Mouse (Mus musculus) kidney, embryonic 15.5 days (tissue): ENCODE results near the gene Cnot3. TPM values are rescaled to one million over a fixed set of nuclear protein-coding genes. Genes with fewer than 3 reads are reported as not detected.
"Not testable (repeated sequence)": the region's sequence is repeated elsewhere in the genome, so short reads cannot be mapped to it uniquely, and the experiment has no call there.

Experiments used
- ATAC-seq: fragments of 200-750 bp; cut with Nextera tagmentation; replicated peaks from 2 replicates; pipeline ENCODE4 v1.8.0; 2017; ENCODE audit warnings: moderate TSS enrichment; ENCODE audit not compliant: low FRiP score
- H3K27ac ChIP-seq: fragments of 300-500 bp; sonication (generic); 2 replicates; pipeline ENCODE4 v1.5.1; 2015; ENCODE audit warnings: mild to moderate bottlenecking, inconsistent platforms
- H3K27me3 ChIP-seq: fragments of 300-500 bp; sonication (generic); 2 replicates; pipeline ENCODE4 v1.6.1; 2015; ENCODE audit warnings: inconsistent platforms
- H3K36me3 ChIP-seq: fragments of 300-500 bp; sonication (generic); 2 replicates; pipeline ENCODE4 v1.6.1; 2015; ENCODE audit warnings: inconsistent platforms
- H3K4me1 ChIP-seq: fragments of 300-500 bp; sonication (generic); 2 replicates; pipeline ENCODE4 v1.6.1; 2015; ENCODE audit warnings: inconsistent platforms
- H3K4me2 ChIP-seq: fragments of 300-500 bp; sonication (generic); 2 replicates; pipeline ENCODE4 v1.6.1; 2015; ENCODE audit warnings: moderate library complexity, mild to moderate bottlenecking, inconsistent platforms
- H3K4me3 ChIP-seq: fragments of 300-500 bp; sonication (generic); replicated peaks from 2 replicates; pipeline ENCODE4 v1.5.1; 2015; ENCODE audit warnings: mild to moderate bottlenecking, inconsistent platforms
- H3K9ac ChIP-seq: fragments of 300-500 bp; sonication (generic); 2 replicates; pipeline ENCODE4 v1.6.1; 2015; ENCODE audit warnings: mild to moderate bottlenecking, inconsistent platforms
- H3K9me3 ChIP-seq: fragments of 300-500 bp; sonication (generic); replicated peaks from 2 replicates; pipeline ENCODE4 v1.6.1; 2016; ENCODE audit warnings: inconsistent platforms
- WGBS: fragments of 180-500 bp; shearing (Covaris S2); methylation state at CpG from one replicate; pipeline ENCODE4 v1.1.7; 2015; ENCODE audit warnings: mixed read lengths; 5-methylcytosine and 5-hydroxymethylcytosine counted together
- polyA plus RNA-seq: library from polyadenylated mRNA; unstranded; fragments of >200 nt; fragmentation: Nextera tagmentation; extraction: Ambion mirVana; gene quantifications from 2 replicates; pipeline ENCODE4 v1.2.1, GENCODE M21; 2015

Cnot3 gene
- 60.6 and 66.5 TPM in 2 replicates for polyA plus RNA-seq

DNA sequence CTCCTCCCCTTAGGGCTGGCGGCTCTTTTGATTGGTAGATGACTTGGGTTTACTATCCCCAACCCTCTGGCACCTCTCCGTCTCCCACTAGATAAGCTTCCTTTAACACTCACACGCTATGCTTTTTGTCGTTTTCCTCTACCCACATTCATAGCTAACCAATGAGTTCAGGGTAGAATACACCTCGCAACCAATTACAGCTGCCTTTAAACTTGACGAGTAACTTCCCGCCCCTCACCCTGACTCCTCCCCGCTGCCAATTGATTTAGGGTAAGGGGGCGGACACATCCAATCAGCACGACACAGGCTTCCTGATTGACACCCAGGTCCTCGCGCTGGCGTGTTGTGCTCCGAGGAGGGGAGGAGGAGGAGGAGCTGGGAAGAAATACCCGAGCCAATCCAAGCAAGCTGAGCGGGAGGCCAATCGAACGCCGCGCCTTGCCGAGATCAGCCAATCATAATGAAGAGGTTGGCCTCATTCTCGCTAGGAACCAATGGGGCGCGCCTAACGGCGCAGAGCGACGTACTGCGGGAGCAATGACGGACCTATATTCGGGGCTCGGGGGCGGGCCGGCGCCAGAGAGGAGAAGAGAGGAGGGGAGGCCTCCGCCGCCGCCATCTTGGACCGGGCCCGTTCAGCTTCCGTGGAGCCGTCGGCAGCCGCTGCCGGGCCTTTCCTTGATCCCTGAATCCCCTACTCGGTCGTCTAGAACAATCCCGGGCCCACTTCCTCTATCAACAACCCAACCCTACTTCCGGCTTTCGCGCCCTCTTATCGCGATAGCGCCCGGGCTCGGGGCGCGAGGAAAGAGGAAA is at the start of gene Cnot3:
Gene Cnot3 (plus strand): TSS at position 597 of the 816 bp plus-strand sequence.
- under 1% methylated on average over 58 of the region's 58 CpGs for WGBS

DNA sequence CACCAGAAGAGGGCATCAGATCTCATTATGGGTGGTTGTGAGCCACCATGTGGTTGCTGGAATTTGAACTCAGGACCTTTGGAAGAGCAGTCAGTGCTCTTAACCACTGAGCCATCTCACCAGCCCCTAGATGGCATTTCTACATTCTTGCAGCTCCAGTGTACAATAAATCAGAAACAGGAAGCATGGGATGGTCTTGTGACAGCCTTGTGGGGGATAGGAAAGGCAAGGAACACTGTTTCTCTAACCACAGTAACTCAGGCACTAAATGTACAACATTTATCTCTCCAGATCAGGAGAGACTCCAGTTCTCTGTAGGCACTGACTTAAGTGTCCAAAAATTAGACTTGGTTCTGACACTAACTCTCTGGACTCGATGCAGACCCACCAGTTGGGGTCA is 47.3 kb upstream of the Cnot3 start:
- H3K27ac ChIP-seq, H3K4me2 ChIP-seq, H3K9me3 ChIP-seq, H3K9ac ChIP-seq, H3K4me1 ChIP-seq, ATAC-seq, H3K27me3 ChIP-seq, H3K36me3 ChIP-seq, H3K4me3 ChIP-seq: not testable (repeated sequence)
- 54% methylated on average over 1 of the region's 1 CpGs for WGBS

More for the DNA sequence above, at the start of gene Cnot3:
- no peaks in the 10 kb centered on the region for H3K27me3 ChIP-seq
- peaks cover 38% of the 10 kb centered on the region for H3K4me1 ChIP-seq
- H3K4me2 ChIP-seq = peak within 1 kb of the TSS; percentile 76
- peaks cover 49% of the 10 kb centered on the region for H3K36me3 ChIP-seq
- peak within 1 kb of the TSS; percentile 99 for H3K4me3 ChIP-seq
- peak within 1 kb of the TSS; percentile 100 for H3K9ac ChIP-seq
- ATAC-seq = peak; percentile 99
- no peaks in the 10 kb centered on the region for H3K9me3 ChIP-seq
- peak within 1 kb of the TSS; percentile 99 for H3K27ac ChIP-seq

DNA sequence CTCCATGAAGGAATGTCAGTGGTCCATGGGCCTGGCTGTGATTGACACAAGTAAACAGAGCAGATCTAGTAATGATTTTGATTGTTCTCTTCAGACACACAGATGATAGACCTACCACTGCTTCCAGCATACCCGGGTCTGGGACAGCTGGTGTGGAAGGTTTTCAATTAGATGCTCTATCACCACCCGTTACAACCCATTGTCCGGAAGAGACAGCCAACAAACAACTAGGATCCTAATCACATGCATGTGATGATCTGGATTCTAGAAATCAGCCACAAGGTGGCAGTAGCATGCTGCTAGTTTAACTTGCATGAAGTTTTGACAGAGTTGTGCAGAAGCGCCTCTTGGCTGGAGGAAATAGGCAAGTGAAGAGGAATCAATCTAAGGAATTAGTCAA is 43.9 kb upstream of the Cnot3 start:
- no peaks in the 10 kb centered on the region for H3K4me1 ChIP-seq
- no peaks in the 10 kb centered on the region for H3K27me3 ChIP-seq
- H3K4me2 ChIP-seq = no peak overlapping the region
- H3K4me3 ChIP-seq = no peak overlapping the region
- no peak for ATAC-seq
- H3K9me3 ChIP-seq = no peaks in the 10 kb centered on the region
- H3K36me3 ChIP-seq = no peaks in the 10 kb centered on the region
- H3K9ac ChIP-seq = no peak overlapping the region
- H3K27ac ChIP-seq = no peak overlapping the region
- 9% methylated on average over 4 of the region's 4 CpGs for WGBS

DNA sequence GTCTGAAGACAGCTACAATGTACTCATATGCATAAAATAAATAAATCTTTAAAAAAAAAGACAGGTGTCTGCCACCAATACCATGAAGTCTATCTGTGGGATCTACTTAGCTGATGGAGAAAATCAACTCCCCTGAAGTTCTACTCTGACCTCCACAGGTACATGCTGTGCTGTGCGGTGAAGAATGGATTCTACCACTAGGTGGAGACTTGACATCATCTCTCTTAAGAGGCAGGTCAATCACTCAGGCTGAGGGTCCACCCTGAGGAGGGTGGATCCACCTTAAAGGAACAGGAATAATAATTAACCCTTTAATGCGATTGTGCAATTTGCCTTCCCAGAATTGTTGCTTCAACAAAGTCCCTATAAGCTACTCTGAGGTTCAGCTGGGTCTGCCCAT is 38.3 kb upstream of the Cnot3 start:
- Histone ChIP-seq H3K4me3 (no peak overlapping the region), H3K27ac (no peak overlapping the region), H3K4me1 (peaks cover 5% of the 10 kb centered on the region; the same call in 1 of the 2 replicates), H3K4me2 (no peak overlapping the region), H3K9me3 (no peaks in the 10 kb centered on the region), H3K36me3 (no peaks in the 10 kb centered on the region), H3K27me3 (no peaks in the 10 kb centered on the region), H3K9ac (no peak overlapping the region)
- ATAC-seq = peak; percentile 77; the same call in 1 of the 2 replicates
- WGBS = 20% methylated on average over 2 of the region's 2 CpGs

DNA sequence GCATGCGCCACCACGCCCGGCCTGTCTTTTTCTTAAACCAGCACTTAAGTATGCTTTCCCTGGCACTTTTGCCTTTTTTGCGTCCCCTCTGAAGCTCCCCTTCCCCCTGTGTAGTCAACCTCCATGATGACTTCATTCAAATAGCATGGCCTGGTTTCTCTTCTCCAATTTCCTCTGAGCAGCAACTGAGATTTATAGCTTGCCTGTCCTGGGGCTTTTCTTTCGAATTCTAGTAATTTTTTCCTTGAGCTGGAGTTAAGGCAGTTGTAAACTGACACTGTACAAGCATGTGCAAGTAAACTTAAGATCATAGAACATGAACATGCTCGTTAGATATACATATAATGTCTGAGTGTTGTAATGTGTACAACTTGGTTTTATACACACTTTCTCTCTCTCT is 37.7 kb upstream of the Cnot3 start:
- Histone ChIP-seq H3K4me1 (peaks cover 5% of the 10 kb centered on the region; the same call in 1 of the 2 replicates), H3K27ac (no peak overlapping the region), H3K36me3 (no peaks in the 10 kb centered on the region), H3K4me2 (no peak overlapping the region), H3K27me3 (no peaks in the 10 kb centered on the region), H3K4me3 (no peak overlapping the region), H3K9me3 (no peaks in the 10 kb centered on the region), H3K9ac (no peak overlapping the region)
- ATAC-seq = no peak
- WGBS = 60% methylated on average over 6 of the region's 6 CpGs

DNA sequence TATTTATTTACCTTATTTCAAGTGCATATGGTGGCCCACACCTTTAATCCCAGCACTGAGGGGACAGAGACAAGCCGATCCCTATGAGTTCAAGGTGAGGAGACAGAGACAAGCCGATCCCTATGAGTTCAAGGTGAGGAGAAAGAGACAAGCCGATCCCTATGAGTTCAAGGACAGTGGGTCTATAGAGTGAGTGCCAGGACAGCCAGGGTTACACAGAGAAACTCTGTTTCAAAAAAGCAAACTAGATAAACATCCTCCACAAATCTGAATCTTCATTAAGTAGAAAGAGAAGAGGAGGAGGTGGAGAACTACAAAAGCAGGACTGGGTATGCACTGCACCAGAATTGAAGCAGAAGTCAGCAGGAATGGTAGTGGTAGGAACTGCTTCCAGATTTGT is 36.4 kb upstream of the Cnot3 start:
- H3K9me3 ChIP-seq = no peaks in the 10 kb centered on the region
- 91% methylated on average over 3 of the region's 3 CpGs for WGBS

DNA sequence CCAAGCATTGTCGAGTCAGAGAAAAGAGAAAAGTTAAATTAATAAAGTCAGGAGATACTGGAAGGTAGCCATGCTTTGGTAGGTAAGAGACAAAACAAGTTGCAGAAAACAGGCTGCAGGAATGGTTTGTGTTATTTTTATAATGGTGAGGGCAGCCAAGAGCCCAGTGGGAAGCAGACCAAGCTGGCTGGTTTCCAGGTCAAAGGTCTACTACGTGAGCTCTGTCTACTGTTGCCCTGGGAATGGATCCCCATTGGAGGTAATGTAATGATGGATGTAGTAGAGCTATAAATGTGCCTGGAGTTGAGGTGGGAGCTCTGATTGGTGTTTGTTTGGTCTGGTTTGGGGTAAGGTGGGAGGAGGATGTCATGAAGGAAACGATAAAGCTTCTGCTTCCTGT is 36.0 kb upstream of the Cnot3 start:
- H3K4me1 ChIP-seq = peaks cover 5% of the 10 kb centered on the region; the same call in 1 of the 2 replicates
- H3K4me3 ChIP-seq = no peak overlapping the region
- H3K4me2 ChIP-seq = no peak overlapping the region
- no peak overlapping the region for H3K27ac ChIP-seq
- 30% methylated on average over 3 of the region's 3 CpGs for WGBS
- no peak overlapping the region for H3K9ac ChIP-seq
- ATAC-seq = peak; percentile 38
- no peaks in the 10 kb centered on the region for H3K27me3 ChIP-seq
- H3K36me3 ChIP-seq = no peaks in the 10 kb centered on the region
- no peaks in the 10 kb centered on the region for H3K9me3 ChIP-seq

More for the DNA sequence above, 36.4 kb upstream of the Cnot3 start:
- no peak overlapping the region for H3K4me3 ChIP-seq
- no peaks in the 10 kb centered on the region for H3K27me3 ChIP-seq
- H3K36me3 ChIP-seq = no peaks in the 10 kb centered on the region
- H3K4me2 ChIP-seq = no peak overlapping the region
- no peak for ATAC-seq
- no peak overlapping the region for H3K9ac ChIP-seq
- H3K4me1 ChIP-seq = peaks cover 5% of the 10 kb centered on the region; the same call in 1 of the 2 replicates
- no peak overlapping the region for H3K27ac ChIP-seq

DNA sequence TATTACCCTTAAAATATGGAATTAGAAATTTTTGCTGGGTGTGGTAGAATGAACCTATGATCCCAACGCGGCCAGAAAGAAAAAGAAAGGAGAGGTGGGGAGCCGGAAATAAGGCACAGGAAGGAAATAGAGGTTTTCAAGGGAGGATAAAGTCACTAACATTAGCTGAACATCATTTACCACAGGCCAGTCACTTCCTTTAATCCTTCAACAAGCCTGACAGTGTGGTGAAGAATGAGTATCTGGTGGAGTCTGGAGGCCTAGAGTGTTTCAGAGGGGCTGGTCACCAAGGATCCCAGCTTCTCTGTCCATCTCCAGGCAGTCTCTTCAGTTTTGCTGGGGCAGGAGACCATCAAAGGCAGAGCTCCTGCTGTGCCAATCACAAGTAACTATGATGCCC is 34.6 kb upstream of the Cnot3 start:
- peaks cover 5% of the 10 kb centered on the region; the same call in 1 of the 2 replicates for H3K4me1 ChIP-seq
- H3K9ac ChIP-seq = no peak overlapping the region
- H3K4me3 ChIP-seq = no peak overlapping the region
- no peaks in the 10 kb centered on the region for H3K36me3 ChIP-seq
- H3K9me3 ChIP-seq = no peaks in the 10 kb centered on the region
- no peak for ATAC-seq
- no peak overlapping the region for H3K4me2 ChIP-seq
- H3K27ac ChIP-seq = no peak overlapping the region
- WGBS = 77% methylated on average over 3 of the region's 3 CpGs
- H3K27me3 ChIP-seq = no peaks in the 10 kb centered on the region

DNA sequence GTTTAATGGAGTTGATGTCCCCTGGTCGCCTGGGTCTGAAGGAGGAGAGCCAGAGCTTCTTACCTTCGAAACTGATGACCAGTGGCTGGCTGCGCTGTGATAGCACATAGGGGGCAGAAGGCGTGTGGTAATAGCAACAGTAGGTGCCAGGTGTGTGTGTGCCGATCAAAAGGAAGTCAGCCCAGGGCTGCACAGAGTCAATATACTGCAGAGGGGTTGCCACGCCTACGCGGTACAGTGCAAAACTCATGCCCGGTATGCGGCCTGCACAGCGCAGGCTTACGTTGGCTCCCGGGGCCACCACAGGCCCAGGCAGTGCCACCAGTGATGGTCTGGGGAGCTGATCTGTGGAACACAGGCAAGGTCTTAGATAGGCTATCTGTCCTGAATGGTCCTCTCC is 34.1 kb upstream of the Cnot3 start:
- Histone ChIP-seq H3K9ac (no peak overlapping the region), H3K9me3 (no peaks in the 10 kb centered on the region), H3K36me3 (no peaks in the 10 kb centered on the region), H3K4me1 (peaks cover 5% of the 10 kb centered on the region; the same call in 1 of the 2 replicates), H3K4me3 (no peak overlapping the region), H3K4me2 (no peak overlapping the region), H3K27me3 (no peaks in the 10 kb centered on the region), H3K27ac (no peak overlapping the region)
- WGBS = 89% methylated on average over 13 of the region's 13 CpGs
- no peak for ATAC-seq

DNA sequence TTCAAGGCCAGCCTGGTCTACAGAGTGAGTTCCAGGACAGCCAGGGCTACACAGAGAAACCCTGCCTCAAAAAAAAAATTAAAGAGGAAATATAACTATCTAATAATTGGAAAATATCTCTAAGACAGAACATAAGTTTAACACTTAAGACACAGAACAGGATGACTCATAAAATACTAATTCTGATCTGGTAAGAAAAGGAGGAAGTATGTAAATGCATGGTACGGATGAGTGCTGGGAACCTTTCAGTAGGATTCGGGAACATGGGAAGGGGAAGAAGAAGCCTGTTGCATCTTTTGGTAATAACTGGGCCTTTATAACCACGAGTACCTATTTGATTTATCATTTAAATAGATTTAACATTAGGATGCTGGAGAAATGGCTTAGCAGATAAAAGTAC is 31.0 kb upstream of the Cnot3 start:
- no peak overlapping the region for H3K9ac ChIP-seq
- H3K9me3 ChIP-seq = no peaks in the 10 kb centered on the region
- no peak for ATAC-seq
- peaks cover 4% of the 10 kb centered on the region for H3K36me3 ChIP-seq
- no peak overlapping the region for H3K4me3 ChIP-seq
- peaks cover 12% of the 10 kb centered on the region for H3K4me1 ChIP-seq
- no peak overlapping the region for H3K4me2 ChIP-seq
- H3K27me3 ChIP-seq = no peaks in the 10 kb centered on the region
- 75% methylated on average over 3 of the region's 3 CpGs for WGBS
- H3K27ac ChIP-seq = no peak overlapping the region

DNA sequence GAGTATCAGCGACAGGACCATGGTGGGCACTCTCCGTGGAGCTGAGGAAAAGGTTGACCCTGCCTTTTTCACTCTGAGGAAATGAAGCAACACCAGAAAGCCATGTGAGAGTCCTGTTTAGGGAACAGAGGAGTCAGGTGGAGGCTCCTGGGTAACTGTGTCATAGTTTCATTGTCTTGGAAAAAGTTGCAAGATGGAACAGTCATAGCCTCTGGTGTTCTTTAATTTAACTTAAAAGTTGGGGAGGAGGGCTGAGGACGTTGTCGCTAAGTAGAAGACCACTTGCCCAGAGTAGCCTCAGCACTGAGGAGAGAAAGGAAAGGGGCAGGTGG is 29.0 kb upstream of the Cnot3 start, which contains the start of gene Oscar:
Gene Oscar (minus strand): TSS at position 101 of the 332 bp plus-strand sequence.
- Histone ChIP-seq H3K4me3 (peak within 1 kb of the TSS; percentile 72), H3K4me2 (peak within 1 kb of the TSS; percentile 68), H3K4me1 (peaks cover 9% of the 10 kb centered on the region), H3K9me3 (no peaks in the 10 kb centered on the region), H3K36me3 (peaks cover 24% of the 10 kb centered on the region), H3K27me3 (no peaks in the 10 kb centered on the region), H3K9ac (no peak within 1 kb of the TSS), H3K27ac (no peak within 1 kb of the TSS)
- ATAC-seq = no peak
- 81% methylated on average over 4 of the region's 4 CpGs for WGBS

DNA sequence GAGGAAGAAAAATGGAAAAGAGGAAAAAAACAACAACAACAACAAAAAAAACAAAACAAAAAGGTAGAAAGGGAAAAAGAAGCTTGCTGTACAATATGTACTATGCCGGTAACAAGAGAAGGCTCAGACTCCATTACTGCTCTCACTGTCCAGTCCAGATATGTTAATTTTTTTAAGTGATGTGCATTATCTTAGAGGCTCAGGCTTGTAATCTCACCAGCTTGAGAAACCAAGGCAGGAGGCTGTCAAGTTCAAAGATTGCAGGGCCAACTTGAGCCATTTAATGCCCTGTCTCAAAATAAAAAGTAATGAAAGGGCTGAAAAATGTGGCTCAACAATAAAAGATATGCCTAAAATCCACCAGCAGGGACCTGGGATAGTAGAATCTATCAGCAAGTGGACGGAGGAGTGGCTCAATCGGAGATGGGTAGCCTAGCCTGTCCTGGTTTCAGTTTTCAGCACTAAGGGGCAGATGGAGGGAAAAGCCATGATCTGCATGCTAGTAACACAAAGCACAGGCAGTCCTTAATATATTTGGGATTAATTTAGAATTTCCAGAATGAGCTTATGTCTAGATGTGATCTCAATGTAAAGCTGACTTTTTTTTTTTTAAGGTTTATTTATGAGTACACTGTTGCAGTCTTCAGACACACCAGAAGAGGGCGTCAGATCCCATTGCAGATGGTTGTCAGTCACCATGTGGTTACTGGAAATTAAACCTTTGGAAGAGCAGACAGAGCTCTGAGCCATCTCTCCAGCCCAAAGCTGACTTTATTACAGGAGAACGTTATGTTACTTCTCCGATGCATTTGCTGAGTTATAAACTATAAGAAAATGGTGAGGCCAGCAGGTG is 28.5 kb upstream of the Cnot3 start:
- peaks cover 28% of the 10 kb centered on the region for H3K36me3 ChIP-seq
- H3K4me1 ChIP-seq = peaks cover 9% of the 10 kb centered on the region
- 36% methylated on average over 6 of the region's 6 CpGs for WGBS
- H3K27ac ChIP-seq = no peak overlapping the region
- peak; percentile 33 for ATAC-seq
- no peak overlapping the region for H3K9ac ChIP-seq
- H3K4me3 ChIP-seq = peak overlapping the region; percentile 72
- no peaks in the 10 kb centered on the region for H3K9me3 ChIP-seq
- H3K4me2 ChIP-seq = peak overlapping the region; percentile 68
- no peaks in the 10 kb centered on the region for H3K27me3 ChIP-seq
